Mouse (Mus musculus): ENCODE measurements around the gene Tbrg1.

Tbrg1 gene

DNA sequence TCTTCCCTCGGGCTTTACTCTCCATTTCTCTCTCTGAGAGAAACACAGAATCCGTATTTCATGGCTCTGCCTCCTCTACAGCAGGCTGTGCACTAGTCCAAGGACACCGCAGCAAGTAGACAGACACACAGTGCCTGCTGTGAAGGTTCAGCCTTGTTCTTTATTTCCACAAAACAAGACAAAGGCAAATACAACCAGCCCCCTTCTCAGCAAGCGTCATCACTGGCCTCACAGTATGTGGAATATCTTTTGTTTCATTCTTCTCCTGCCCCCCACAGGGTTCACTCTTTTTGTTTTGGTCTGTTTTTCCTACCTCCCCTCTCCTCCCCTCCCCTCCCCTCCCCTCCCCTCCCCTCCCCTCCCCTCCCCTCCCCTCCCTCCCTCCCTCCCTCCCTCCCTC is 28.5 kb downstream of the Tbrg1 start:
- DNase-seq, result no peak

DNA sequence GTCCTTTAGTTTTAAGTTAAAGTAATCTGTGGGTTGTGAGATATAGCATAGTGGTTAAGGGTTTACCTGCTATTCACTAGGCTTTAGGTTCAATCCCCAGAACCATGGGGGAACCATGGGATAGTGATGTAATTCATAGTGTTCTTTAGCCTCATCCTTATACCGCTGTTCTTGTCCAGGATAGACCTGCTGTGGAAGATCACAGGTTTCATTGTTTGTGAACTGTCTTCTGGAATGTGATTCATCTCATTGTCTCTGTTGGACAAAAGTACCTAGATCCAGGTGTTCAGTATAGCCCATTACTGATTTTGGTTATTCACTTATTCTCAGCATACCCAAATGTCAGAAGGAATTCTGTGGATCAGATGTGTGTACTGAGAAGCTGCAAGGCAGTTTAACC is 29.8 kb downstream of the Tbrg1 start:
- no peak for DNase-seq

DNA sequence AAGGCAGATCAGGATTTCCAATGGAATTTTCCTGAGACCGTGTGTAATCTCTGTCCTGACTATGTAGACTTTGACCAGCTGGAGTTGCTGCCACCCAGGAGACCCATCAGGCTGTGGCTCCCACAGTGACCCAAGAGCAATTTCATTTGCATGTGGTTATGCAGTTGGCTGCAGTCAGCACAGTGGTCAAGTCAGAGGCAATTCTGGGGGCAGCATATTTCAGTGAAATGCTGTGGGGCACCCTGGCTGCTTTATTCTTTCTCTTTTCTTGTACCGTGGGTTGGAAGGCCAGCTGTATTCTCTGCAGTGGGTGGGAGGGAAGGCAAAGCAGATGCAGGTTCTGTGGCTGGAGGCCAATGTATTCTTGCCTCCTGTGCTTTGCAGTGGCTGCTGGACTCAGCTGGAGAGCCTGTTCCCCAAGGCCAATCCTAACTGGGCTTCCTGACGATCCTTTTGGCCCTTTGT is 31.0 kb downstream of the Tbrg1 start:
- peak; percentile 27 to 30 for DNase-seq

DNA sequence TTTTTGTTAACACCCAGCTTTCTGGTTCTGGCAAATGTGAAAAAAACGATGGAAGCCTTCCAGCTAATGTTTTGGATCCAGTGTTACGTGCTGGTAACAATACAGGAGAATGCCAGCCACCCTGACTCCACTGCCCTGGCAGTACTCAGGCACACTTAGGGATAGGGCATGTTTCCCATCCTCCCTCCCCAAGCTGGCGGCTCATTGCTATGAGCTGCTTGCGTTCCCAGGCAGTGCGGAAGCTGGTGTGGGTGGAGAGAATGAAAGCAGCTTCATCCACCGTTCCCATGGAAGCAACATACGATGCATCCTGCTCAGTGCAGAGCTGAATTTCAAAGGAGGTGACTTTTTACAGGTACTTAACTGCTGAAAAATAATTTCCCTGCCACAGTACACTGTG is 31.5 kb downstream of the Tbrg1 start:
- DNase-seq, result peak in 1 of 2 experiments; percentile 12

DNA sequence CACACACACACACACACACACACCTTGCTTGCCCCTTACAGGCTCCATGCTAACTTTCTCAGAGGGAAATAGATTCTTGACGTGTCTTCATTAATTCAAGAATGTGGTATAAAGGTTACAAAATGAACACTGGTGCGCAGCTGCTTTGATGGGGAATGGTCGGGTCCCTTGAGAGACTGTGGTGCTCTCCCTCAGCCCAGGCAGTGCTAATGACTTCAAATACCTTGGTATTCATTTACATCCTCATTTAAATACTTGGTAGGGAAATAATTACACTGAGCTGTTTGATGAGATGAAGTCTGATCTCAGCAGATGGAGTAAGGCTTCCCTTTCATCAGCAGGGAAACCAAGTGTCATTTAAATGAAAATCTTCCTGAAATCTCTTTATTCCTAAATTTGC is 32.0 kb downstream of the Tbrg1 start:
- DNase-seq, result no peak

DNA sequence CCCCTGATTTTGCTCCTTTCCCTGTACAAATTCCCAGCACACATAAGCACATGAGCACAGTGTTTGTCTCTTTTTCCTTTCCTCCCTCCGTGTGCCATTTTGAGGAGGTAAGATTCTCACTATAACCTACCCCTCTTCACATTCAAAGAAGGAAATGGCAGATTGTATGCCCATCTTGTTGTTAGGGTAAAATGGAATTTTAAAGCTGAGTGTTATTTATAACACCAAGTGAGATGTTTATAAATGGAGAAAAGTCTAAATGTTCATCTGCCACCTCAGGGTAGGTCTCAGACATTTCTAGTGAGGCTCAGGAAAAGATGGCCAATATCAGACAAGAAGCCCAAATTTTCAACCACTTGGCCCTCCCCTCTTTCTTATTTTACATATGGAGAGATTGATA is 32.6 kb downstream of the Tbrg1 start:
- no peak for DNase-seq

DNA sequence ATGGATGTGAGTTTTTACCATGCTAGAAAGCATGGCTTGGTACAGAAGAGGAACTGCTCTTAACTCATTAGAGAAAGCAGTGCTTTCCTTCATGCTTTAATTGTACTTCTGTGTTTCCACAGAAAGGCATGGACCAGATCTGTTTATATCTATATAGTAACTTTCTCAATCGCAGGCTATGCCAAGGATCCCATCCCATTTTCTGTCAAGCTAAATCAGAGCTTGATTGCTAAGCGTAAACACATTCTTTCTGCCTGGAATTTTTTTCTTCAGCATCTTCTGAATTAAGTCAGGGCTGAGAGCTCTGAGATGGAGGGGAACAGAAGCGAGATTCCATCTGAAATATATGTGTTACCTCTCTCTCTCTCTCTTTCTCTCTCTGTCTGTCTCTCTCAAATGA is 33.1 kb downstream of the Tbrg1 start:
- DNase-seq, result no peak

DNA sequence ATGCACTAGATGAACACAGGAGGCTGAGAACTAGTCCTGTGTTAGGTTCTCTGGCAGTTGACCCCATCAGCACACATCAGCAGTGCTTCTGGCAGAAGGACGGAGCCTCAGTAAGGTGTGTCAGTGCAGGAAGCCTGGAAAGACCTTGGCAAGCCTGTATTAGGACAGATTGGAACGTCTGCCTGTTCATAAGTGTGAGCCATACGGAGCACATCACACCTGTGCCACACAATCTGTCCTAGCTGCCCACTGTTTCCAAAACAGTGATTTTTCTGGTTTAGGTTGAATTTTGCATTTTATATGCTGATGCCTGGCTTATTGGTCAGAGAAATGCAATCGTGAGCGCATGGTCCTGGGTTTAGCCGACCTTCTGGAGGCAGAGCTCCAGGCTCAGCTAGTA is 35.8 kb downstream of the Tbrg1 start:
- DNase-seq, result no peak

DNA sequence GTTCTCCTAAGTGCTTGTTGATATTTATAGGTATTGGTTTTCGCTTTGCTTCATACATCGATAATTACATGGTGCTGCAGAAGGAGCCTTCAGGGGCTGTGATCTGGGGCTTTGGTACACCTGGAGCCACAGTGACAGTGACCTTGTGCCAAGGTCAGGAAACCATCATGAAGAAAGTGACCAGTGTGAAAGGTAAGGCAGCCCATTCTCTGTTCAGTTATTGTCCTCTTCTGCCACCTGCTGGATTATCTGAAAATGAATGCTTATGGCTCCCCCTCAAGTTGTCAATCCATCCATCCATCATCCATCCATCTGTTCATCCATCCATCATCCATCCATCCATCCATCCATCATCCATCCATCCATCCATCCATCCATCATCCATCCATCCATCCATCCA is 40.3 kb downstream of the Tbrg1 start:
- DNase-seq, result peak; percentile 29 to 43

DNA sequence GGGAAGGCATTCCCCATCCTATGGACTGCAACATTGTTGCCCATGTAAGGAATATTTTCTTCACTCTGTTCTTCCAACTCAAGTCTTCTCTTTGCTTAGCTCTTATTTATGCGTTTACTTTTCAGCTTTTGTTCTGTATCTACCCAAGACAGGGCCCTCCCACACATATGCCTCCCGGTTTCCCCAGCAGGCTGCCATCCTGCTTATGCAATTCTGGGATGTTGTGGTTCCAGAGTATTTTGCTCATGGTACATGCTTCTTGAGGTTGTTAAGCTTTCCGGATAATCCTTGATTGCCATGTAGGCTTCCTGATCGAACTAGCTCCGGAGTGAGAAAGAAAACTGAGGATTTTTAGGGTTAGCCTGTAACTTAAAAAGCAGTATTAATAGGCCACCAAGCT is 41.9 kb downstream of the Tbrg1 start:
- DNase-seq, result no peak

DNA sequence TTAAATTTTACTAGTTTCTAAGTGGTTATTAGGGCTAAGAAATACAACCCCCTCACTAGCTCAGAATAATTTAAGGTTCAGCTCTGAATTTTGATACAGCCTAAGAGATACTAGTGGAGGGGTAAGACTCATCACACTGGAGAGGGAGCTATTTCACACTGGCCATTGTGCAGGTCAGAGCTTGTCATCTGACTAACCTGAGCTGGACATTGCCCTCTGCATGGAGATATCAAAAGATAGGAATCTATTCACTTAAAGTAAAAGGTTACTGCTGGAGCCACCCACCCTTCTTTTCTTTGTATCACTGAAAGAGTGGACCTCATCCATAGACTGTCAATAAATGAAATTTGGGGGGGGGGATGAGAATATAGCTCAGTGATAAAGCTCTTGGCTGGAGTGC is 42.8 kb downstream of the Tbrg1 start:
- no peak for DNase-seq

DNA sequence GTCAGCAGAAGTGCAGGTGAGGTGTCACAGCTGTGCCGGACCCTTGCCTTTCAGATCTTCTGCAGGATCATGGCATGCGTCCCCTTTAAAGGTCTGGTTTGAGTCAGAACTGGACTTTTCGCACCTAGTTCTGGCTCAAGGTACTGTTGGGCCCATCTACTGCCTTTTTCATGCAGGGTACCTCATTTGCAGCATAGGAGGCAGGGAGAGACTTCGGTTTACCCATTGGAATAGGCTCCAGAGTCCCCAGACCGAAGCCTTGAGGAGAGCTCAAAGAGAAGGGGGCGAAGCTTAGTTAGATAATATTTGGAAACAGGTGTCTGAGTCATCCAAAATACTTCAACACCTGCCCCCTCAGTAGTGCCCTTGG is 43.2 kb downstream of the Tbrg1 start:
- DNase-seq, result no peak

DNA sequence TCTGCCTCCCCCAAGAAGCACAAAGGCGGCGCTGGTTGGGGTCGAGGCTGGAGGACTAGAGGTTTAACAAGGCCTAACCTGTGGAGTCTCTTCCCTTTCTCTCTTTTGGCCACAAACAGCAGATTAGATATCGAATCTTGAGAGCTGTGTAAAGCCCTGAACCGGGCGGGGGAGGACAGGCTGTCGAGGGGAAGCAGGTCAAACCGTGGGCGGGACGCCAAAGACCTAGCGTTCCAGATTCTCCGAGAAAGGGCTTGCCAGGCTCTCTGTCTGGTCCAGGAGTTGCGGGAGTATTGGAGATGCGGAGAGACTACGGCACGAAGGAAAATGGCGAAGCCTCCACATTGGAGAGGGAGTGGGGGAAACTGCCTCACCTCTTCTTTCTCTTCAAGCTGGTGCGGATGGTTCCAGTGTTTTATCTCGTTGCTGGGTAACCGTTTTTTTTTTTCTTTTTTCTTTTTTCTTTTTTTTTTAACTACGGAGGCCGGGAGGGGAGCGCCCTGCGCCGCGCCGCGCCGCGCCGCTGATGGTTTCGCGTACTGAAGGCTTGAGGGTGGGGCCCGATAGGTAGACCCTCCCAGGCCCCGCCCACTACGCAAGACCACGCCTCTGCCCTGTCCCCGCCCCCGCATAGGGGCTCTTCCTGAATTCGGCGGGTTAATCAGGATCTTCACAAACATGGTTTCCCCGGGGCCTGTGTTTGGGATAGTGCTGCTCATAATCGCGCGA is 43.8 kb downstream of the Tbrg1 start, which contains the start of gene Spa17:
Gene Spa17, minus strand, starts transcription at position 541 of the 729 bp plus-strand sequence.
- peak; percentile 88 to 90 for DNase-seq

DNA sequence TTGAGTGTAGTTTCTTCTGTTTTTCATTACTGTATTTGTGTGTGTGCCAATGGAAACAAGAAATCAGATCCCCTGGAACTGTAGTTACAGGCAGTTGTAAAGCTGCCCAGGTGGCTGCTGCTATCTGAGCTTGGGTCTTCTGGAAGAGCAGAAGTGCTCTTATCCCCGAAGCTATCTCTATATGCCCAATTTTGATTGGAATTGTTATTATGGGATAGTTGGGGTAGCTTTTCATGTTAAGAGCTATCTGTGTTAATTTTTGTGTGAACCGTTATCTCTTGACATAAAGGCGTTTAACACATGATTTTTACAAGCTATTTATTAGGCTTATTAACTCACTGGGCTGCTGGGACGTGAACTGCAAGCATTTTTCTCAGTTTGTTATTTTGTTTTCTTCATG is 47.6 kb downstream of the Tbrg1 start:
- no peak for DNase-seq

DNA sequence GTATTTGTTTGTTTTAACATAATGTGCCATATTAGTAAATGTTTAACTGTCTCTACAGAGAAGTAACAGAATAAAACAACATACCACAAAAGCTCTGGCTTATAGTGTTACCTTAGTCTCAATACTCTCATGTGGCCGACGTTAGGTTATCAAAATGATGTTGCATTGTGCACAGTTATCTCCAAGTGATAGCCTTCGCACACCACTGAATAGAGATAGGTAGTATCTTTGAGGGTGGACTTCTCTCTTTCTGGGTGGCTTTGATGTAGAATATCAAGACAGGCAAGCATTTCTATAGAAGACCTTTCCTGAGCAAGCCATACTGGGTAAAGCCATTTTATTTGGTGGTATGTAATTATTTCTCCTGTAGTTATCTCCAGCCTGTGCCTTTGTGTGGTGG is 52.0 kb downstream of the Tbrg1 start:
- no peak for DNase-seq

DNA sequence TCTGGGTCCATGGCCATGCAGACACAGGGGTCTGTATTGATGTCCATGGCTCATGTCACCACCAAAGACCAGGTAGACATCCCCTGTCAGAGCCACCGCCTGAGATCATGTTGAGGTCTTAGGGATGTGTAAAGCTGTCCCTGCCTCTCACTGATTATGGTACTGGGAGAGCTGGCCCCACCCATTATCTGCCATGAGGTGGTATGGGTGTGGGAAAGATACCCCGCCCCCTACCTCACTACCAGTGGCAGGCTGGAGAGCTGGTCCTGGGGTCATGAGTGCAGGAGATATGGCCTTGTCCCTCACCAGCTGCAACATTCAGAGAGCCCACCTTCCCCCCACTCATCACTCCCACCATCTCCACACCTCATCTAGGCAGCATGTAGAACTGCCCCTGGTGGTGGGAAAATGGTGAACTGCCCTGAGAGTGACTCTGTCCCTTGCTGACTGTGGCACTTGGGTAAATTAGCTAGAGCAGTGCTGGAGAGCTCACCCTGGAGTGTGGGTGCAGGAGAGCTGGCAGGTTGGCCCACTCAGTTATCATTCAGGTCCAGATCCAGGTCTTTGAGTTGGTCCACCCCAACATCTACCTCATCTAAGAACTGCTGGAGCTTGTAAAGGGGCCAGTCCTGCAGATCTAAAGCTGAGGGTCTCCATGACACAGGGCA is 56.4 kb downstream of the Tbrg1 start:
- no peak for DNase-seq
